Mouse (Mus musculus): ENCODE data around the gene Crtc3. TPM values are rescaled to one million over a fixed set of nuclear protein-coding genes. Genes with fewer than 3 reads are reported as not detected.

The Crtc3 gene
- total RNA-seq, 1 experiment = 2.4 TPM

- in situ Hi-C loops (cut with MboI; ENCODE audit: low sequenced_read_pairs in 2 of 2, unreplicated experiment in 2 of 2) = no loop called here
- Histone ChIP-seq H3K9ac (ENCODE audit: insufficient read depth, low read depth, low read length, poor library complexity, severe bottlenecking) (no peak overlapping the region), H3K4me1 (ENCODE audit: control insufficient read depth in 2 of 2, insufficient read depth in 2 of 2, low read length in 2 of 2, poor library complexity in 1 of 2) (no peaks in the 10 kb centered on the region), H3K4me3 (ENCODE audit: insufficient read depth in 1 of 2, low read depth in 1 of 2, low read length in 2 of 2, poor library complexity in 1 of 2, severe bottlenecking in 1 of 2) (no peak overlapping the region), H3K9me3 (ENCODE audit: control insufficient read depth, insufficient read depth, low read depth, low read length) (no peaks in the 10 kb centered on the region), H3K36me3 (ENCODE audit: control insufficient read depth, insufficient read depth, low read length, poor library complexity, severe bottlenecking) (no peaks in the 10 kb centered on the region), H3K27ac (ENCODE audit: insufficient read depth, low read depth, low read length, poor library complexity, severe bottlenecking) (no peak overlapping the region)
- no peak for TF ChIP-seq ZNF384 (IDR thresholded peaks at IDR 0.05; ENCODE audit: low read depth, low read length)
- TF ChIP-seq ZC3H11A (IDR thresholded peaks at IDR 0.05; ENCODE audit: borderline replicate concordance, low read depth, low read length) = no peak
- TF ChIP-seq MAFK (IDR thresholded peaks at IDR 0.05; ENCODE audit: insufficient read depth, low read depth, low read length) = no peak
- TF ChIP-seq CHD2 (IDR thresholded peaks at IDR 0.05; ENCODE audit: low read depth, low read length) = no peak
- no peak for TF ChIP-seq HCFC1 (IDR thresholded peaks at IDR 0.05; ENCODE audit: borderline replicate concordance, insufficient read depth, low read length)
- DNase-seq (ENCODE audit: low read depth, low spot score) = no peak
Observed at GRCm38 (mm10) chr7:80654393-80654792, 34.3 kb downstream of the Crtc3 start.

- H3K27ac ChIP-seq (ENCODE audit: insufficient read depth, low read depth, low read length, poor library complexity, severe bottlenecking) = no peak overlapping the region
- H3K4me3 ChIP-seq (ENCODE audit: insufficient read depth in 1 of 2, low read depth in 1 of 2, low read length in 2 of 2, poor library complexity in 1 of 2, severe bottlenecking in 1 of 2) = no peak overlapping the region
- in situ Hi-C loops (cut with MboI; ENCODE audit: low sequenced_read_pairs in 2 of 2, unreplicated experiment in 2 of 2) = no loop called here
- H3K4me1 ChIP-seq (ENCODE audit: control insufficient read depth in 2 of 2, insufficient read depth in 2 of 2, low read length in 2 of 2, poor library complexity in 1 of 2) = no peaks in the 10 kb centered on the region
- H3K9ac ChIP-seq (ENCODE audit: insufficient read depth, low read depth, low read length, poor library complexity, severe bottlenecking) = no peak overlapping the region
- H3K36me3 ChIP-seq (ENCODE audit: control insufficient read depth, insufficient read depth, low read length, poor library complexity, severe bottlenecking) = no peaks in the 10 kb centered on the region
- TF ChIP-seq MAFK (IDR thresholded peaks at IDR 0.05; ENCODE audit: insufficient read depth, low read depth, low read length) (no peak), ZNF384 (IDR thresholded peaks at IDR 0.05; ENCODE audit: low read depth, low read length) (no peak), HCFC1 (IDR thresholded peaks at IDR 0.05; ENCODE audit: borderline replicate concordance, insufficient read depth, low read length) (no peak), ZC3H11A (IDR thresholded peaks at IDR 0.05; ENCODE audit: borderline replicate concordance, low read depth, low read length) (no peak), CHD2 (IDR thresholded peaks at IDR 0.05; ENCODE audit: low read depth, low read length) (no peak)
- H3K9me3 ChIP-seq (ENCODE audit: control insufficient read depth, insufficient read depth, low read depth, low read length) = no peaks in the 10 kb centered on the region
- no peak for DNase-seq (ENCODE audit: low read depth, low spot score)
Observed at GRCm38 (mm10) chr7:80653971-80654370, 34.7 kb downstream of the Crtc3 start.

DNA sequence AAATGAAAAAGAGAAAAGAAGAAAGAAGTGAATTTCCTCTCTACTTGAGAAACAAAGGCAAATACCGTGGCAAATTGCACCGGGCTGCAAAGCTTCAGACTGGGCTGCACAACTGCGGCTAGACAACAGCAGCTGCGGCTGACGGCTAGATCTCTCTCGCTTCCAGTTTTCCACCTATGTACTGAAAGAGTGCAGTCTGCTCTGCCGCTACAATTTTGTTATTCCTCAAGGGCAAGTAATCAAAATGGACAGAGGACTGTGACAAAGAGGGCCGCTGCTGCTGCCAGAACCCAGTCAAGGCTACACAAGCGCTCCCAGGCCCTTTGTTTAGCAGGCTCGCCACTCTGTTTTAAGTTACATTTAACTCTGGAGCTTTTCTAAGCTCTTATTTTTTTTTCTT, 35.6 kb downstream of the Crtc3 start:
- TF ChIP-seq ZNF384 (IDR thresholded peaks at IDR 0.05; ENCODE audit: low read depth, low read length) (no peak), ZC3H11A (IDR thresholded peaks at IDR 0.05; ENCODE audit: borderline replicate concordance, low read depth, low read length) (no peak), CHD2 (IDR thresholded peaks at IDR 0.05; ENCODE audit: low read depth, low read length) (no peak), HCFC1 (IDR thresholded peaks at IDR 0.05; ENCODE audit: borderline replicate concordance, insufficient read depth, low read length) (no peak), MAFK (IDR thresholded peaks at IDR 0.05; ENCODE audit: insufficient read depth, low read depth, low read length) (no peak)
- Histone ChIP-seq H3K4me1 (ENCODE audit: control insufficient read depth in 2 of 2, insufficient read depth in 2 of 2, low read length in 2 of 2, poor library complexity in 1 of 2) (no peaks in the 10 kb centered on the region), H3K27ac (ENCODE audit: insufficient read depth, low read depth, low read length, poor library complexity, severe bottlenecking) (no peak overlapping the region), H3K9me3 (ENCODE audit: control insufficient read depth, insufficient read depth, low read depth, low read length) (no peaks in the 10 kb centered on the region), H3K4me3 (ENCODE audit: insufficient read depth in 1 of 2, low read depth in 1 of 2, low read length in 2 of 2, poor library complexity in 1 of 2, severe bottlenecking in 1 of 2) (no peak overlapping the region), H3K9ac (ENCODE audit: insufficient read depth, low read depth, low read length, poor library complexity, severe bottlenecking) (no peak overlapping the region), H3K36me3 (ENCODE audit: control insufficient read depth, insufficient read depth, low read length, poor library complexity, severe bottlenecking) (no peaks in the 10 kb centered on the region)
- DNase-seq (ENCODE audit: low read depth, low spot score) = no peak
- in situ Hi-C loops (cut with MboI; ENCODE audit: low sequenced_read_pairs in 2 of 2, unreplicated experiment in 2 of 2) = no loop called here

- no peak overlapping the region for H3K27ac ChIP-seq (ENCODE audit: insufficient read depth, low read depth, low read length, poor library complexity, severe bottlenecking)
- in situ Hi-C loops (cut with MboI; ENCODE audit: low sequenced_read_pairs in 2 of 2, unreplicated experiment in 2 of 2) = no loop called here
- no peak overlapping the region for H3K4me3 ChIP-seq (ENCODE audit: insufficient read depth in 1 of 2, low read depth in 1 of 2, low read length in 2 of 2, poor library complexity in 1 of 2, severe bottlenecking in 1 of 2)
Observed at GRCm38 (mm10) chr7:80652289-80652688, 36.4 kb downstream of the Crtc3 start.

GRCm38 (mm10) chr7:80647437-80647871, 41.2 kb downstream of the Crtc3 start:
- in situ Hi-C loops (cut with MboI; ENCODE audit: low sequenced_read_pairs in 2 of 2, unreplicated experiment in 2 of 2) = no loop called here
- H3K9me3 ChIP-seq (ENCODE audit: control insufficient read depth, insufficient read depth, low read depth, low read length) = no peaks in the 10 kb centered on the region
- no peak overlapping the region for H3K4me3 ChIP-seq (ENCODE audit: insufficient read depth in 1 of 2, low read depth in 1 of 2, low read length in 2 of 2, poor library complexity in 1 of 2, severe bottlenecking in 1 of 2)
- TF ChIP-seq ZC3H11A (IDR thresholded peaks at IDR 0.05; ENCODE audit: borderline replicate concordance, low read depth, low read length) = no peak
- no peak for TF ChIP-seq CHD2 (IDR thresholded peaks at IDR 0.05; ENCODE audit: low read depth, low read length)
- no peak for TF ChIP-seq ZNF384 (IDR thresholded peaks at IDR 0.05; ENCODE audit: low read depth, low read length)
- TF ChIP-seq MAFK (IDR thresholded peaks at IDR 0.05; ENCODE audit: insufficient read depth, low read depth, low read length) = no peak
- no peak for TF ChIP-seq HCFC1 (IDR thresholded peaks at IDR 0.05; ENCODE audit: borderline replicate concordance, insufficient read depth, low read length)
- H3K36me3 ChIP-seq (ENCODE audit: control insufficient read depth, insufficient read depth, low read length, poor library complexity, severe bottlenecking) = no peaks in the 10 kb centered on the region
- H3K4me1 ChIP-seq (ENCODE audit: control insufficient read depth in 2 of 2, insufficient read depth in 2 of 2, low read length in 2 of 2, poor library complexity in 1 of 2) = no peaks in the 10 kb centered on the region
- DNase-seq (ENCODE audit: low read depth, low spot score) = no peak
- H3K9ac ChIP-seq (ENCODE audit: insufficient read depth, low read depth, low read length, poor library complexity, severe bottlenecking) = no peak overlapping the region
- H3K27ac ChIP-seq (ENCODE audit: insufficient read depth, low read depth, low read length, poor library complexity, severe bottlenecking) = no peak overlapping the region

More at GRCm38 (mm10) chr7:80652289-80652688, 36.4 kb downstream of the Crtc3 start:
- H3K9me3 ChIP-seq (ENCODE audit: control insufficient read depth, insufficient read depth, low read depth, low read length) = no peaks in the 10 kb centered on the region
- H3K4me1 ChIP-seq (ENCODE audit: control insufficient read depth in 2 of 2, insufficient read depth in 2 of 2, low read length in 2 of 2, poor library complexity in 1 of 2) = no peaks in the 10 kb centered on the region
- no peak overlapping the region for H3K9ac ChIP-seq (ENCODE audit: insufficient read depth, low read depth, low read length, poor library complexity, severe bottlenecking)
- H3K36me3 ChIP-seq (ENCODE audit: control insufficient read depth, insufficient read depth, low read length, poor library complexity, severe bottlenecking) = no peaks in the 10 kb centered on the region
- no peak for TF ChIP-seq CHD2 (IDR thresholded peaks at IDR 0.05; ENCODE audit: low read depth, low read length)
- TF ChIP-seq HCFC1 (IDR thresholded peaks at IDR 0.05; ENCODE audit: borderline replicate concordance, insufficient read depth, low read length) = no peak
- TF ChIP-seq ZNF384 (IDR thresholded peaks at IDR 0.05; ENCODE audit: low read depth, low read length) = no peak
- no peak for TF ChIP-seq ZC3H11A (IDR thresholded peaks at IDR 0.05; ENCODE audit: borderline replicate concordance, low read depth, low read length)
- TF ChIP-seq MAFK (IDR thresholded peaks at IDR 0.05; ENCODE audit: insufficient read depth, low read depth, low read length) = no peak
- no peak for DNase-seq (ENCODE audit: low read depth, low spot score)

All from ES-E14 (cell line).